Mouse (Mus musculus) kidney, embryonic 16.5 days (tissue): ENCODE data around the gene Klhl34. TPM values are rescaled to one million over a fixed set of nuclear protein-coding genes. Genes with fewer than 3 reads are reported as not detected.

Source experiments
- ATAC-seq: fragments of 200-750 bp; cut with Nextera tagmentation; 2 replicates; pipeline ENCODE4 v1.8.0; 2017; ENCODE audit warnings: moderate TSS enrichment; ENCODE audit not compliant: low FRiP score, low TSS enrichment
- H3K27ac ChIP-seq: fragments of 300-500 bp; sonication (generic); 2 replicates; pipeline ENCODE4 v1.5.1; 2014; ENCODE audit warnings: low read length
- H3K27me3 ChIP-seq: fragments of 300-500 bp; sonication (generic); 2 replicates; pipeline ENCODE4 v1.6.1; 2014; ENCODE audit warnings: low read length, control low read depth, mixed read lengths; ENCODE audit not compliant: insufficient read depth
- H3K36me3 ChIP-seq: fragments of 300-500 bp; sonication (generic); 2 replicates; pipeline ENCODE4 v1.6.1; 2014; ENCODE audit warnings: low read length, control low read depth, mixed read lengths; ENCODE audit not compliant: insufficient read depth
- H3K4me1 ChIP-seq: fragments of 300-500 bp; sonication (generic); 2 replicates; pipeline ENCODE4 v1.6.1; 2014; ENCODE audit warnings: low read length, control low read depth, mixed read lengths; ENCODE audit not compliant: insufficient read depth
- H3K4me2 ChIP-seq: fragments of 300-500 bp; sonication (generic); replicated peaks from 2 replicates; pipeline ENCODE4 v1.6.1; 2014; ENCODE audit warnings: low read depth, low read length
- H3K4me3 ChIP-seq: fragments of 300-500 bp; sonication (generic); 2 replicates; pipeline ENCODE4 v1.5.1; 2014; ENCODE audit warnings: mild to moderate bottlenecking, low read length
- H3K9ac ChIP-seq: fragments of 300-500 bp; sonication (generic); replicated peaks from 2 replicates; pipeline ENCODE4 v1.6.1; 2014; ENCODE audit warnings: low read length
- H3K9me3 ChIP-seq: fragments of 300-500 bp; sonication (generic); 2 replicates; pipeline ENCODE4 v1.6.1; 2016; ENCODE audit warnings: low read length, control low read depth
- WGBS: fragments of 180-500 bp; shearing (Covaris S2); extraction: QIAGEN DNeasy Blood & Tissue Kit; methylation state at CpG from one replicate; pipeline ENCODE4 v1.1.7; 2014; 5-methylcytosine and 5-hydroxymethylcytosine counted together
- polyA plus RNA-seq: library from polyadenylated mRNA; unstranded; fragments of >200 nt; fragmentation: Nextera tagmentation; extraction: Ambion mirVana; gene quantifications from 2 replicates; pipeline ENCODE4 v1.2.1, GENCODE M21; 2015

Klhl34 gene
- 0.24 and 0.30 TPM in 2 replicates for polyA plus RNA-seq

DNA sequence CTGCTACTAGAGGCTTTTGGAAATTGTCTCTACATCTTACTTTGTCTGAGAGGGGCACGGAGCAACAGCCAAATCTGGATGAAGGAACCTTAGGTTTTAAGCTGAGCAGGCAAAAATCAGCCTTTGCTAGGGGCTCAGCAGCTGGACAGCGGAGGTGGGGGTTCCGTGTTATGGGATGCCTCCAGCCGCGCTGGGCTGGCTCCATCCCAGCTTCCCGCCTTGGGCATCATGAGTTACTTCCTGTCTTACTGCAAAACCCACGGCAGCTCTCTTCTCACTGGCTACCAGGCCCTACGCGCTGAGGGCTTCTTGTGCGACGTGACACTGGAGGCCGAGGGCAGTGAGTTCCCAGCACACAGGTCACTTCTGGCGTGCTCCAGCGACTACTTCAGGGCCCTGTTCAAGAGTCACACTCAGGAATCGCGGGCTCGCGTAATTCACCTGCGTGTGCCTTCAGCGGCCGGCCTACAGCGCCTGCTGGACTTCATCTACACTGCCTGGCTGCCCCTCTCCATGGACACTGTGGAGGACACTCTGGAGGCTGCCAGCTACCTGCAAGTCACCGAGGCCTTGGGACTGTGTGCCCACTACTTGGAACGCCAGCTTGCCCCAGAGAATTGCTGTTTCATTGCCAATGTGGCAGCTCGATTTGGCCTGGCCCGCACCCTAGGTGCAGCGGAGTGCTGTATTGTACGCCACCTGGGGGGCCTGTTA is at the start of gene Klhl34:
Gene Klhl34 (plus strand): TSS at position 229 of the 714 bp plus-strand sequence.
- Histone ChIP-seq H3K4me1 (no peaks in the 10 kb centered on the region), H3K4me2 (peak within 1 kb of the TSS; percentile 63), H3K9me3 (no peaks in the 10 kb centered on the region), H3K27me3 (peaks cover 4% of the 10 kb centered on the region; the same call in 1 of the 2 replicates), H3K4me3 (peak within 1 kb of the TSS; percentile 34), H3K36me3 (no peaks in the 10 kb centered on the region), H3K27ac (no peak within 1 kb of the TSS), H3K9ac (no peak within 1 kb of the TSS)
- ATAC-seq: peak; percentile 59; the same call in 1 of the 2 replicates
- WGBS: 40% methylated on average over 28 of the region's 28 CpGs

DNA sequence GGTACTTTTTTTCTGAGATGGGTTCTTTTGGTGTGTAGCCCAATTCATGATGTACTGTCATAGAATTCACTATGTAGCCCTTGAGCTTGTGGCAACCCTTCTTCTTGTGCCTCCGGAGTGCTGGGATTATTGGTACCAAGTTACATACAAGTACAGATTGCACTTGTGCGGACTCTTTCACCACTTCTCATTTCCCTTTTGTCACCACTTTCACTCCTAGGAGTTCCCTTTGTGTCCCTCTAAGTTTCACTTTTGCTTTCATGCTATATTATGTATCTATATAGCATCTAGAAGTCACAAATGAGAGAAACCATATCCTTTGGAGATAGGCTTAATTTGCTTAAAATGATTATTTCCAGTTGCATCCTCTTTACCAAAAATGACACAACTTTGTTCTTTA is 16.6 kb upstream of the Klhl34 start:
- Histone ChIP-seq H3K4me3 (no peak overlapping the region), H3K9me3 (no peaks in the 10 kb centered on the region), H3K4me1 (no peaks in the 10 kb centered on the region), H3K4me2 (no peak overlapping the region), H3K36me3 (no peaks in the 10 kb centered on the region), H3K27me3 (no peaks in the 10 kb centered on the region), H3K9ac (no peak overlapping the region), H3K27ac (no peak overlapping the region)
- WGBS: 96% methylated on average over 2 of the region's 2 CpGs
- no peak for ATAC-seq

DNA sequence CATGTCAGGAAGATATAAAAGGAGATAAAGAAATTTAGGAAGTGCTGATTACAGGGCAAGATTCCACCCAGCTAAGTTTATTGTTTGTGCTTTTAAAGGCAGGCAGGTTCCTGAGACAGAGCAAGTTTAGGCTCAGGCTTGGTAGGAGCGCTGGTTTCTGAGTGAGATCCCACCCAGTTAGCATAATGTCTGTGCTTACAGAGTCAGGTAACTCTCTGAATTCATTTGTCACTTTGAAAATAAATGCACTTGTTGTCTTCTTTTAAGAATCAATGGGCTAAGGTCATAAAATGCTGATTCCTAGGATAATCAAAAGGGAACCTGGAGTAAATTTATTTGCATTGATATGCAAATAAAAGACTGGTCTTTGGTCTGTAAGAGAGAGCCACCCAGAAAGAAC is 8.5 kb upstream of the Klhl34 start:
- no peaks in the 10 kb centered on the region for H3K27me3 ChIP-seq
- H3K36me3 ChIP-seq: no peaks in the 10 kb centered on the region
- no peak overlapping the region for H3K4me3 ChIP-seq
- H3K9me3 ChIP-seq: no peaks in the 10 kb centered on the region
- H3K9ac ChIP-seq: no peak overlapping the region
- no peak for ATAC-seq
- 48% methylated on average over 1 of the region's 1 CpGs for WGBS
- no peak overlapping the region for H3K4me2 ChIP-seq
- no peak overlapping the region for H3K27ac ChIP-seq
- H3K4me1 ChIP-seq: no peaks in the 10 kb centered on the region

DNA sequence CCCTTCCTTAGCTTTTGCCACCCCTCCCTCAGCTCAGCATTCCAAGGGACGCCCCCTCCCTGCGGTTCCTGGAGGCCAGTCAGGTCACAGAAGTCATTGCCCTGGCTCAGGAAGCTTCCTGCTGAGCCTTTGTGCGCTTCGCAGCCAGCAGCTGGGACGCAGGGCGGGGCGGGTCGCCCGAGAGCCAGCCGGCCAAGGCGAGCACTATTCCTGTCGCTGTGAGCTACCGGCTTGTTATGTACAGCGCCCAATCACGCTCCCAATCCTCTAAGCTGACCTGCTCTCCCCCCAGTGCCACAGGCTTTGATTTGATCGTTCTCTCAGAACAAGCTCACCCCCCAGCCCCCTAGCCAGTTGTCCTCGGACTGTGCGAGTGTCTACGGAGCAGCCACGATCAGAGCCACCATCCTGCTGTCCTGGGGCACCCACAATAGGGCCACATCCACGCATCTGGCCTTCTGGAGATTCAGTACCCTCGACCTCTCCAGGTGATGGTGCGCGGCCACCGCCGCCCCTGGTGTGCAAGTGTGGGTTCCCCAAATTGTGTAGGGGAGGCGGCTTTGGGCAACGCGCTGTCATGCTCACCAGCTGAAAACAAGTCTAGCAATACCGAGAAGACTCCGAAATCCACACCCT is 546 bp upstream of the Klhl34 start:
- peak overlapping the region; percentile 63 for H3K4me2 ChIP-seq
- no peaks in the 10 kb centered on the region for H3K4me1 ChIP-seq
- peaks cover 4% of the 10 kb centered on the region; the same call in 1 of the 2 replicates for H3K27me3 ChIP-seq
- peak overlapping the region; percentile 34 for H3K4me3 ChIP-seq
- H3K9me3 ChIP-seq: no peaks in the 10 kb centered on the region
- no peaks in the 10 kb centered on the region for H3K36me3 ChIP-seq
- H3K9ac ChIP-seq: no peak overlapping the region
- no peak overlapping the region for H3K27ac ChIP-seq
- WGBS: 15% methylated on average over 31 of the region's 31 CpGs
- ATAC-seq: peak; percentile 79

DNA sequence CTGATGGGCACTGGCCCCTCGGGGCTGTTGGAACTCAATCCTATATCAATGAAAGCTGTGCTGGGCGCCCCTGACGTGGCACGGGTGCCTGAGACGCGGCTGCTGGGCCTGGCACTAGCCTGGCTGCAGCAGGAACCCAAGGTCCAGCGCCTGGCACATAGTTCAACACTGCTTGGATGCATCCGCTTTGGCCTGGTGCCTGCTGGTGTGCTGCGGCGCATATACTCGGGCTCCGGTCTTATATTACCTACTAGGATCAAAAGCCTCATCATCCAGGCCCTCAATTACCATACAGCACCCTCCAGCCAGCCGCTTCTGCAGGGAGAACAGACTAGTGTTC is 656 bp downstream of the Klhl34 start:
- Histone ChIP-seq H3K4me3 (no peak overlapping the region), H3K9me3 (no peaks in the 10 kb centered on the region), H3K4me2 (no peak overlapping the region), H3K27ac (no peak overlapping the region), H3K4me1 (no peaks in the 10 kb centered on the region), H3K9ac (no peak overlapping the region), H3K36me3 (no peaks in the 10 kb centered on the region), H3K27me3 (peaks cover 4% of the 10 kb centered on the region; the same call in 1 of the 2 replicates)
- 0 out of 2 replicates have a peak, but pooled peaks have one; percentile 32 for ATAC-seq
- WGBS: 80% methylated on average over 13 of the region's 13 CpGs

DNA sequence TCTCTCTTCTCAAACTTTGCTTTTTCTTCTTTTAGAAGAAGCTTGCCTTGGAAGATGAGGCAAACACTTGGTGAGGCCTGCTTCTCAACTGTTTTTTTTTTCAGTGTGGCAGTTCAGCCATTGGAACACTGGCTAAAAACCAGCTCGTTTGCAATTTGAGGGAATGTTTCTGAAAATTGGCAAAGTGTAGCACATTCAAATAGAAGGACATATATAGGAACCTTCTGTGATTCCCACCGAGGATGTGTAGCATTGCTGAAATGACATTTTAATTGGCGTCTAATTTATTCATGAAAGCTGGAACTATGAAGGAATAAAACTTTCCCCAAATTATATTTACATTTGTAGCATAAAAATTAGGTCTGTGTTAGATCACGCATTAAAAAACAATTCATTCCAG is 11.7 kb downstream of the Klhl34 start:
- no peak overlapping the region for H3K27ac ChIP-seq
- ATAC-seq: no peak
- H3K4me2 ChIP-seq: no peak overlapping the region
- H3K9me3 ChIP-seq: no peaks in the 10 kb centered on the region
- no peaks in the 10 kb centered on the region for H3K4me1 ChIP-seq
- 74% methylated on average over 4 of the region's 4 CpGs for WGBS
- no peak overlapping the region for H3K4me3 ChIP-seq
- no peak overlapping the region for H3K9ac ChIP-seq
- peaks cover 4% of the 10 kb centered on the region; the same call in 1 of the 2 replicates for H3K27me3 ChIP-seq
- H3K36me3 ChIP-seq: no peaks in the 10 kb centered on the region

Other genes with a start within 250 kb of the Klhl34 start
- 4.0 and 5.1 TPM in 2 replicates for gene Yy2, start 249.4 kb upstream of the Klhl34 start, polyA plus RNA-seq
- gene Mbtps2, start 219.7 kb upstream of the Klhl34 start, polyA plus RNA-seq: 21.2 and 24.9 TPM in 2 replicates
- 5.9 and 7.6 TPM in 2 replicates for gene Smpx, start 119.5 kb upstream of the Klhl34 start, polyA plus RNA-seq
- 0.77 and 1.4 TPM in 2 replicates for gene Cnksr2, start 224.9 kb downstream of the Klhl34 start, polyA plus RNA-seq